Mouse (Mus musculus): ENCODE results near the gene Taar7d.

DNA sequence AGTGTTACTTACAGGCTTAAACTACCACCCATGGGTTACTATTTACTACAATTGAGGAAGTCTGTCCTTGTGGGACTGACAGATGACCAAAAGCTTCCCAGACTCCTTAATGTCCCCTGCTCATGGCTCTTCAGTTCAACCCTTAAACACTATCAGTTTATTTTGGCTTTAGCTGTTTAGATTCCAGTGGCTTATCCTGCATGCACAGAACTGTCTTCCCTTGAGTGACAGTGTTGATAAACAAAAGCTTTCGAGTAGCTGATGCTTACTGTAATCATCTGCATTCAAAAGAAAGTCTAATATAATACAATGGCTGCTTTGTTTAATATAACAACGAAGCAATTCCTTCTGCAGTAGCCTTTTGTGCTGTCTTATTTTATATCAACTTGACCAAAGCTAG is 20.0 kb upstream of the Taar7d start:
- TF ChIP-seq CTCF (IDR thresholded peaks at IDR 0.05; ENCODE audit: low read depth, low read length) = no peak
- no peak for TF ChIP-seq EP300 (IDR thresholded peaks at IDR 0.05; ENCODE audit: insufficient read depth, low read depth, low read length)
- TF ChIP-seq POLR2A (IDR thresholded peaks at IDR 0.05; ENCODE audit: insufficient read depth, low read length) = no peak

All from ES-Bruce4 (cell line).